Mouse (Mus musculus) midbrain, embryonic 10.5 days (tissue): ENCODE data around the gene Vps36. TPM values are rescaled to one million over a fixed set of nuclear protein-coding genes. Genes with fewer than 3 reads are reported as not detected.

Experiments used
- DNase-seq: peaks from one replicate; pipeline ENCODE4 v3.0.0-alpha.2; 2017; ENCODE audit warnings: low spot score
- H3K27ac ChIP-seq: fragments of 300-500 bp; sonication (generic); replicated peaks from 2 replicates; pipeline ENCODE4 v1.5.1; 2016; ENCODE audit warnings: mild to moderate bottlenecking
- H3K27me3 ChIP-seq: fragments of 300-500 bp; sonication (generic); 2 replicates; pipeline ENCODE4 v1.6.1; 2016; ENCODE audit warnings: low read depth, mild to moderate bottlenecking; ENCODE audit not compliant: poor library complexity, severe bottlenecking
- H3K36me3 ChIP-seq: fragments of 300-500 bp; sonication (generic); 2 replicates; pipeline ENCODE4 v1.6.1; 2016; ENCODE audit warnings: mild to moderate bottlenecking, moderate library complexity
- H3K4me1 ChIP-seq: fragments of 300-500 bp; sonication (generic); 2 replicates; pipeline ENCODE4 v1.6.1; 2016
- H3K4me3 ChIP-seq: fragments of 300-500 bp; sonication (generic); 2 replicates; pipeline ENCODE4 v1.5.1; 2016; ENCODE audit warnings: mild to moderate bottlenecking, moderate library complexity
- H3K9me3 ChIP-seq: fragments of 300-500 bp; sonication (generic); replicated peaks from 2 replicates; pipeline ENCODE4 v1.6.1; 2016; ENCODE audit warnings: mild to moderate bottlenecking
- WGBS: fragments of 180-500 bp; shearing (Covaris S2); methylation state at CpG from one replicate; pipeline ENCODE4 v1.1.7; 2016; 5-methylcytosine and 5-hydroxymethylcytosine counted together
- polyA plus RNA-seq: library from polyadenylated mRNA; unstranded; fragments of >200 nt; fragmentation: Nextera tagmentation; extraction: Ambion mirVana; gene quantifications from 2 replicates; pipeline ENCODE4 v1.2.1, GENCODE M21; 2016

Vps36 gene
- polyA plus RNA-seq, 1 experiment from 2014 or later: 42.6 TPM

- H3K9me3 ChIP-seq: no peaks in the 10 kb centered on the region
- WGBS: 92% methylated on average over 5 of the region's 5 CpGs
- H3K4me1 ChIP-seq: peaks cover 16% of the 10 kb centered on the region
- no peak for DNase-seq
- peaks cover 67% of the 10 kb centered on the region for H3K36me3 ChIP-seq
- H3K27ac ChIP-seq: no peak overlapping the region
- no peak overlapping the region for H3K4me3 ChIP-seq
- H3K27me3 ChIP-seq: no peaks in the 10 kb centered on the region
These were observed 23.4 kb upstream of the Vps36 start for GRCm38 (mm10) chr8:22169167-22169566.

- Histone ChIP-seq H3K4me3 (no peak overlapping the region), H3K27me3 (no peaks in the 10 kb centered on the region), H3K27ac (no peak overlapping the region), H3K9me3 (peaks cover 13% of the 10 kb centered on the region; the same call in 1 of the 2 replicates), H3K4me1 (no peaks in the 10 kb centered on the region), H3K36me3 (peaks cover 89% of the 10 kb centered on the region)
- 95% methylated on average over 7 of the region's 7 CpGs for WGBS
- no peak for DNase-seq
These were observed 16.6 kb upstream of the Vps36 start for GRCm38 (mm10) chr8:22175966-22176365.

- Histone ChIP-seq H3K36me3 (peaks cover 9% of the 10 kb centered on the region), H3K4me1 (peaks cover 26% of the 10 kb centered on the region), H3K27me3 (no peaks in the 10 kb centered on the region), H3K4me3 (peak overlapping the region; percentile 82), H3K9me3 (no peaks in the 10 kb centered on the region), H3K27ac (peak overlapping the region; percentile 97)
- whole genome bisulfite sequencing: 4% methylated on average over 3 of the region's 3 CpGs
- DNase-seq: peak; percentile 31
These were observed 7.7 kb upstream of the Vps36 start for GRCm38 (mm10) chr8:22184884-22185283.

- Histone ChIP-seq H3K4me1 (peaks cover 26% of the 10 kb centered on the region), H3K9me3 (no peaks in the 10 kb centered on the region), H3K27me3 (no peaks in the 10 kb centered on the region), H3K27ac (peak within 1 kb of the TSS; percentile 97), H3K36me3 (0 out of 2 replicates have a peak, but pooled peaks cover under 1% of the 10 kb centered on the region), H3K4me3 (peak within 1 kb of the TSS; percentile 82)
- peak; percentile 97 for DNase-seq
- WGBS: 3% methylated on average over 63 of the region's 63 CpGs
These were observed 6.9 kb upstream of the Vps36 start, which contains the start of gene Ckap2 for GRCm38 (mm10) chr8:22185431-22186397. Ckap2 (minus strand) TSS chr8:22185819.

- Histone ChIP-seq H3K36me3 (peaks cover 8% of the 10 kb centered on the region), H3K27me3 (no peaks in the 10 kb centered on the region), H3K4me1 (peaks cover 19% of the 10 kb centered on the region), H3K4me3 (peak overlapping the region; percentile 80), H3K9me3 (no peaks in the 10 kb centered on the region), H3K27ac (peak overlapping the region; percentile 98)
- 19% methylated on average over 12 of the region's 12 CpGs for WGBS
- DNase-seq: no peak
These were observed 912 bp downstream of the Vps36 start for GRCm38 (mm10) chr8:22193432-22194010.

GRCm38 (mm10) chr8:22197914-22198313 lies 5.3 kb downstream of the Vps36 start:
- H3K36me3 ChIP-seq: peaks cover 38% of the 10 kb centered on the region
- H3K9me3 ChIP-seq: 0 out of 2 replicates have a peak, but pooled peaks cover 5% of the 10 kb centered on the region
- no peak for DNase-seq
- H3K4me1 ChIP-seq: peaks cover 19% of the 10 kb centered on the region
- H3K27ac ChIP-seq: no peak overlapping the region
- 92% methylated on average over 6 of the region's 6 CpGs for WGBS
- no peak overlapping the region for H3K4me3 ChIP-seq
- H3K27me3 ChIP-seq: no peaks in the 10 kb centered on the region

- Histone ChIP-seq H3K9me3 (0 out of 2 replicates have a peak, but pooled peaks cover 5% of the 10 kb centered on the region), H3K27me3 (no peaks in the 10 kb centered on the region), H3K27ac (no peak overlapping the region), H3K4me3 (no peak overlapping the region), H3K4me1 (peaks cover 7% of the 10 kb centered on the region), H3K36me3 (peaks cover 48% of the 10 kb centered on the region)
- no peak for DNase-seq
- WGBS: 97% methylated on average over 8 of the region's 8 CpGs
These were observed 6.9 kb downstream of the Vps36 start for GRCm38 (mm10) chr8:22199481-22199880.

- no peaks in the 10 kb centered on the region for H3K9me3 ChIP-seq
- DNase-seq: no peak
- H3K4me3 ChIP-seq: no peak overlapping the region
- peaks cover 78% of the 10 kb centered on the region for H3K36me3 ChIP-seq
- H3K4me1 ChIP-seq: no peaks in the 10 kb centered on the region
- no peaks in the 10 kb centered on the region for H3K27me3 ChIP-seq
- no peak overlapping the region for H3K27ac ChIP-seq
- 84% methylated on average over 4 of the region's 4 CpGs for WGBS
These were observed 14.9 kb downstream of the Vps36 start for GRCm38 (mm10) chr8:22207535-22207934.

GRCm38 (mm10) chr8:22209012-22209411 lies 16.4 kb downstream of the Vps36 start:
- WGBS: 66% methylated on average over 5 of the region's 5 CpGs
- Histone ChIP-seq H3K36me3 (peaks cover 76% of the 10 kb centered on the region), H3K4me3 (no peak overlapping the region), H3K27me3 (no peaks in the 10 kb centered on the region), H3K27ac (no peak overlapping the region), H3K4me1 (no peaks in the 10 kb centered on the region), H3K9me3 (no peaks in the 10 kb centered on the region)
- no peak for DNase-seq

GRCm38 (mm10) chr8:22214826-22215225 lies 22.2 kb downstream of the Vps36 start:
- no peaks in the 10 kb centered on the region for H3K4me1 ChIP-seq
- 97% methylated on average over 10 of the region's 10 CpGs for WGBS
- H3K27me3 ChIP-seq: no peaks in the 10 kb centered on the region
- no peak overlapping the region for H3K4me3 ChIP-seq
- no peaks in the 10 kb centered on the region for H3K9me3 ChIP-seq
- peaks cover 87% of the 10 kb centered on the region for H3K36me3 ChIP-seq
- no peak overlapping the region for H3K27ac ChIP-seq
- DNase-seq: no peak

GRCm38 (mm10) chr8:22226361-22226760 lies 33.8 kb downstream of the Vps36 start:
- WGBS: 67% methylated on average over 8 of the region's 8 CpGs
- DNase-seq: no peak

GRCm38 (mm10) chr8:22227061-22227877 lies 34.7 kb downstream of the Vps36 start, which contains the start of gene Thsd1:
Thsd1 (plus strand) TSS chr8:22227313.
- DNase-seq: peak; percentile 67
- WGBS: under 1% methylated on average over 39 of the region's 39 CpGs
- Histone ChIP-seq H3K27ac (peak within 1 kb of the TSS; percentile 68), H3K4me1 (peaks cover 19% of the 10 kb centered on the region), H3K27me3 (peaks cover 32% of the 10 kb centered on the region), H3K4me3 (peak within 1 kb of the TSS; percentile 65), H3K9me3 (no peaks in the 10 kb centered on the region; the same call in 1 of the 2 replicates), H3K36me3 (peaks cover 12% of the 10 kb centered on the region)

More at GRCm38 (mm10) chr8:22226361-22226760, 33.8 kb downstream of the Vps36 start:
- Histone ChIP-seq H3K4me3 (no peak overlapping the region), H3K9me3 (no peaks in the 10 kb centered on the region; the same call in 1 of the 2 replicates), H3K36me3 (peaks cover 21% of the 10 kb centered on the region), H3K27me3 (peaks cover 32% of the 10 kb centered on the region), H3K4me1 (peaks cover 19% of the 10 kb centered on the region), H3K27ac (no peak overlapping the region)
